Mouse (Mus musculus): Measurements from ENCODE around the gene Triobp. TPM values are rescaled to one million over a fixed set of nuclear protein-coding genes. Genes with fewer than 3 reads are reported as not detected.

Triobp gene
- polyA plus RNA-seq, 1 experiment from 2014 or later = 54.4 TPM

GRCm38 (mm10) chr15:78942663-78943062 lies 4.9 kb upstream of the Triobp start:
- no peak overlapping the region for H3K27ac ChIP-seq
- 3% methylated on average over 9 of the region's 9 CpGs for WGBS
- H3K9ac ChIP-seq = no peak overlapping the region
- peaks cover 29% of the 10 kb centered on the region for H3K36me3 ChIP-seq
- no peaks in the 10 kb centered on the region for H3K9me3 ChIP-seq
- peak overlapping the region; percentile 57 for H3K4me2 ChIP-seq
- peak overlapping the region; percentile 36 for H3K4me3 ChIP-seq (replicated peaks)
- 0 out of 2 replicates have a peak, but pooled peaks cover 7% of the 10 kb centered on the region for H3K4me1 ChIP-seq
- no peaks in the 10 kb centered on the region for H3K27me3 ChIP-seq (replicated peaks)
- ATAC-seq (ENCODE audit: insufficient read depth, low FRiP score, low read depth) = peak; percentile 55; the same call in 1 of the 2 replicates

DNA sequence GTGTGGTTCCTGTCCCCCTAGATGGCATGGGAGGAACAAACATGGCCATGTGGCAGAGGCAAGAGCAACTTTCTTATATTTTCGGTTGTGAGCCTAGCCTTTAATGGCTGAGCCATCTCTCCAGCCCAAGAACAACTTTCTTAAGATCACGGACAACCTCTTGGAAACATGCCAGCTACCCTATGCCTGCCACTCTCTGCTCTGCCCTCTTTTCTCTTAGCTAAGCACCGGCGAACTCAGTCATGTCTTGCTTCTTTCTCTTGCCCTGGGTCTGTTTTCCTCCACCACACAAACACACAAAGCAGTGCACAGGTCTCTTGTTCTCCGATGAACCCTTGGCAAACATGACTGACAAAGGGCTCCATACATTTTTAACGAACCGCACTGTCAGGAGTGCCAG lies 1.3 kb upstream of the Triobp start:
- Histone ChIP-seq H3K9ac (no peak overlapping the region), H3K9me3 (no peaks in the 10 kb centered on the region), H3K4me2 (no peak overlapping the region), H3K36me3 (peaks cover 6% of the 10 kb centered on the region), H3K4me1 (peaks cover 11% of the 10 kb centered on the region; the same call in 1 of the 2 replicates), H3K27ac (no peak overlapping the region), H3K4me3 (replicated peaks) (no peak overlapping the region), H3K27me3 (replicated peaks) (no peaks in the 10 kb centered on the region)
- no peak for ATAC-seq (ENCODE audit: insufficient read depth, low FRiP score, low read depth)
- WGBS = 58% methylated on average over 7 of the region's 7 CpGs

GRCm38 (mm10) chr15:78948152-78948725 lies 715 bp downstream of the Triobp start:
- Histone ChIP-seq H3K36me3 (no peaks in the 10 kb centered on the region), H3K4me3 (replicated peaks) (peak overlapping the region; percentile 50), H3K9me3 (no peaks in the 10 kb centered on the region), H3K9ac (peak overlapping the region; percentile 13; the same call in 1 of the 2 replicates), H3K27ac (no peak overlapping the region), H3K27me3 (replicated peaks) (no peaks in the 10 kb centered on the region), H3K4me1 (peaks cover 7% of the 10 kb centered on the region; the same call in 1 of the 2 replicates), H3K4me2 (peak overlapping the region; percentile 85)
- 6% methylated on average over 11 of the region's 11 CpGs for WGBS
- no peak for ATAC-seq (ENCODE audit: insufficient read depth, low FRiP score, low read depth)

GRCm38 (mm10) chr15:78948883-78949282 lies 1.4 kb downstream of the Triobp start:
- Histone ChIP-seq H3K27me3 (replicated peaks) (no peaks in the 10 kb centered on the region), H3K4me2 (no peak overlapping the region), H3K27ac (no peak overlapping the region), H3K9me3 (no peaks in the 10 kb centered on the region), H3K9ac (no peak overlapping the region), H3K4me1 (peaks cover 7% of the 10 kb centered on the region; the same call in 1 of the 2 replicates), H3K4me3 (replicated peaks) (no peak overlapping the region), H3K36me3 (no peaks in the 10 kb centered on the region)
- WGBS = 96% methylated on average over 3 of the region's 3 CpGs
- no peak for ATAC-seq (ENCODE audit: insufficient read depth, low FRiP score, low read depth)

- no peak for ATAC-seq (ENCODE audit: insufficient read depth, low FRiP score, low read depth)
- 79% methylated on average over 3 of the region's 3 CpGs for whole genome bisulfite sequencing
- Histone ChIP-seq H3K4me2 (no peak overlapping the region), H3K4me1 (0 out of 2 replicates have a peak, but pooled peaks cover 5% of the 10 kb centered on the region), H3K27ac (no peak overlapping the region), H3K9me3 (no peaks in the 10 kb centered on the region), H3K36me3 (no peaks in the 10 kb centered on the region), H3K9ac (no peak overlapping the region), H3K4me3 (replicated peaks) (no peak overlapping the region), H3K27me3 (replicated peaks) (no peaks in the 10 kb centered on the region)
Measured at GRCm38 (mm10) chr15:78955663-78956062, 8.1 kb downstream of the Triobp start.

DNA sequence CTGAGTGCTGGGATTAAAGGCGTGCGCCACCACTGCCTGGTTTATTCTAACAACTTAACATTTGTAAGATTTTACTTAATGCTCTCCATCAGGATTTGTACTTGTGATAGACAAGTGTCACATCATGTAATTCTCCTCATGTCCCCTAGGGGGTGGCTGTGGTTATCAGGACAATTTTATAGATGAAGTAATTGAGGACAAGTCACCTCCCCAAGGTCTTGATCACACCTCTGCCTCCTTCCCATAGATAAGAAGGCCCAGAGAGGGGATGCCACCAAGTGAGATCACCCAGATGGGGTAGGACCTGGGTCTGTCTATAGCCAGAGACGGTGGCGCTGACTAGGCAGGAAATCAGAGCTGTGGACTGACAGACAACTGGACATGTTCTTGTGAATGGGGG lies 8.8 kb downstream of the Triobp start:
- 0 out of 2 replicates have a peak, but pooled peaks cover 5% of the 10 kb centered on the region for H3K4me1 ChIP-seq
- no peaks in the 10 kb centered on the region for H3K9me3 ChIP-seq
- H3K9ac ChIP-seq = no peak overlapping the region
- no peaks in the 10 kb centered on the region for H3K27me3 ChIP-seq (replicated peaks)
- H3K27ac ChIP-seq = no peak overlapping the region
- H3K36me3 ChIP-seq = no peaks in the 10 kb centered on the region
- H3K4me3 ChIP-seq (replicated peaks) = no peak overlapping the region
- H3K4me2 ChIP-seq = no peak overlapping the region
- 81% methylated on average over 4 of the region's 4 CpGs for WGBS
- no peak for ATAC-seq (ENCODE audit: insufficient read depth, low FRiP score, low read depth)

DNA sequence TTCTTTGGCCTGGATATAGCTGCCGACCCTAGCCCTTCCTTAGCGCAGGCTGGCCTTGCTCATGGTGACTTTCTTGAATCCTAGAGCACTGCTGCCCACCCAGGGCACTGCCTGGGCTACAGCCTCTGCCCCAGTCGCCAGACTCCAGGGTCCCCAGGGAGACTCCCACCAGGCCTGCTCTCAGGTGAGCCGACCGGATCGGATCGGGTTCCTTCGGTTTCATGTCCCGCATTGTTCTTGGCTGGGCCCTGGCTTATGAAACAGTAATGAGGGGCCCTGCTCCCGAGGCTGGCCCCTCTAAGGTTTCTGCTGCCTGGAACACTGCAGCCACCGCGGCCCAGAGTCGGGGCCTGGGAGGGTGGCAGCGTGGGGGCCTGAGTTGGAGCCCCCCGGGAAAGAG lies 9.5 kb downstream of the Triobp start:
- H3K9me3 ChIP-seq = no peaks in the 10 kb centered on the region
- no peaks in the 10 kb centered on the region for H3K36me3 ChIP-seq
- H3K4me3 ChIP-seq (replicated peaks) = no peak overlapping the region
- H3K27ac ChIP-seq = no peak overlapping the region
- H3K4me2 ChIP-seq = no peak overlapping the region
- WGBS = 48% methylated on average over 15 of the region's 15 CpGs
- ATAC-seq (ENCODE audit: insufficient read depth, low FRiP score, low read depth) = no peak
- no peaks in the 10 kb centered on the region for H3K27me3 ChIP-seq (replicated peaks)
- 0 out of 2 replicates have a peak, but pooled peaks cover 5% of the 10 kb centered on the region for H3K4me1 ChIP-seq
- no peak overlapping the region for H3K9ac ChIP-seq

DNA sequence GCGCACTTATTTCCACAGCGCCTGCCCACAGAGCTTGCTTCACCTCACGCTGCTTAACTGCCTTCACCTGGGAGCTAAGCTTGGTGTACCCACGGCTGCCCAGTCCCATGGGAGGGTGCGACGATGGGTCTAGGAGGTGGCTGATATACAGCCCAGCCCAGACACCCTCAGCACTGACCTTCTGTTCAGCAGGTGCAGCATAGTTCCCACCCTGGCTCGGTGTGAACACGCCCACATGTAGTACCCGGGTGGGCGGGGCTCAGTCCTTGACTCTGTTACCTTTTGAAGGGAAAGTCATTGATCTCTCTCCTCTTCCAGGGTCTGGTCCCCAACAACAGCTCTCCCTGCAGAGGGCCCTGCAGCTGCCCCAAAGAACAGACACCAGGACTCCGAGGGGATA lies 12.0 kb downstream of the Triobp start:
- H3K27ac ChIP-seq = no peak overlapping the region
- no peaks in the 10 kb centered on the region for H3K27me3 ChIP-seq (replicated peaks)
- 67% methylated on average over 11 of the region's 11 CpGs for WGBS
- H3K4me2 ChIP-seq = no peak overlapping the region; the same call in 1 of the 2 replicates
- no peaks in the 10 kb centered on the region for H3K9me3 ChIP-seq
- H3K9ac ChIP-seq = no peak overlapping the region
- H3K4me3 ChIP-seq (replicated peaks) = no peak overlapping the region
- ATAC-seq (ENCODE audit: insufficient read depth, low FRiP score, low read depth) = peak; percentile 69; the same call in 1 of the 2 replicates
- H3K36me3 ChIP-seq = no peaks in the 10 kb centered on the region
- 0 out of 2 replicates have a peak, but pooled peaks cover 12% of the 10 kb centered on the region for H3K4me1 ChIP-seq

DNA sequence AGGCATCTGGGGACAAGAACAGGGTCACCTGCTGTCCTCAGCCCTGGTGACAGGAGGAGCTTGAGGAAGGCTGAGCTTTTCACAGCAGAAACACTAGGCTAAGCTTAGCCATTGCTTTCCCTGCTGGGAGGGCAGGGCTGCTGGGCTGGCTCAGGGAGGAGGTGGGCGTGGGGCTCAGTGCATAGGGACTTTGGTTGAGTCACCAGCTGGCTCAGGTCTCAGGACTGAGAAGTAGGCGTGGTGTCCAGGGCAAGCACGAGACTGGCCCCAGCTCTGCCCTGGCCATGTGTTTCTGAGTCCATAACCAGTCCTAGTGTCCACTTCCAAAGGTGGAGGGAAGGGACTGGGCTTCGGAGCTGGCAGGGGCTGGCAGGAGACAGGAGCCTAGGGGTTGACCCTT lies 12.6 kb downstream of the Triobp start:
- H3K9me3 ChIP-seq = no peaks in the 10 kb centered on the region
- WGBS = 63% methylated on average over 4 of the region's 4 CpGs
- 0 out of 2 replicates have a peak, but pooled peaks have one; percentile 34 for ATAC-seq (ENCODE audit: insufficient read depth, low FRiP score, low read depth)
- H3K9ac ChIP-seq = no peak overlapping the region
- H3K4me2 ChIP-seq = no peak overlapping the region; the same call in 1 of the 2 replicates
- H3K27me3 ChIP-seq (replicated peaks) = no peaks in the 10 kb centered on the region
- H3K36me3 ChIP-seq = no peaks in the 10 kb centered on the region
- no peak overlapping the region for H3K4me3 ChIP-seq (replicated peaks)
- 0 out of 2 replicates have a peak, but pooled peaks cover 12% of the 10 kb centered on the region for H3K4me1 ChIP-seq
- no peak overlapping the region for H3K27ac ChIP-seq

GRCm38 (mm10) chr15:78962885-78963284 lies 15.4 kb downstream of the Triobp start:
- Histone ChIP-seq H3K4me1 (0 out of 2 replicates have a peak, but pooled peaks cover 6% of the 10 kb centered on the region), H3K36me3 (no peaks in the 10 kb centered on the region), H3K9me3 (no peaks in the 10 kb centered on the region), H3K27ac (no peak overlapping the region), H3K9ac (no peak overlapping the region), H3K27me3 (replicated peaks) (no peaks in the 10 kb centered on the region), H3K4me2 (no peak overlapping the region), H3K4me3 (replicated peaks) (no peak overlapping the region)
- ATAC-seq (ENCODE audit: insufficient read depth, low FRiP score, low read depth) = no peak
- WGBS = 26% methylated on average over 2 of the region's 2 CpGs

DNA sequence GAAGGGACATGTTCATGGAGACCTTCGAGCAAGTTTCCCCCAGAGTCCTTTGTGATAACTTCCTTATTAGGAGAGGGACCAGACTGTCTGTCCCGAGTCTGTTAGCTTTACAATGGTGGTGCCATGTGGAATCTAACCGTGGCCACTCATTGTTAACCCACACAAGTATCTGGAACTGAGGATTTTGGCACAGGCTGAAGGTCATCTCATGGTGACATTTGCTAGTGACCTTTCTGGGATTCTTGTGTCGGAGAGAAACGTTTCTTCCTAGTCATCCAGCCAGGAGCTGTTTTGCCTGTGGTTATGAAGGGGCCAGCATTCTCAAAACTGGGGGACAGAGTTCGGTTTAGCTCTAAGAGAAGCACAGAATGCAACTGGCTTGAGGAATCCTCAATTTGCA lies 24.1 kb downstream of the Triobp start:
- Histone ChIP-seq H3K4me3 (replicated peaks) (no peak overlapping the region), H3K4me2 (no peak overlapping the region), H3K9me3 (no peaks in the 10 kb centered on the region), H3K27ac (no peak overlapping the region), H3K4me1 (no peaks in the 10 kb centered on the region), H3K9ac (no peak overlapping the region), H3K36me3 (no peaks in the 10 kb centered on the region), H3K27me3 (replicated peaks) (no peaks in the 10 kb centered on the region)
- ATAC-seq (ENCODE audit: insufficient read depth, low FRiP score, low read depth) = no peak
- 73% methylated on average over 6 of the region's 6 CpGs for WGBS

- Histone ChIP-seq H3K27ac (no peak overlapping the region), H3K4me3 (replicated peaks) (no peak overlapping the region), H3K27me3 (replicated peaks) (no peaks in the 10 kb centered on the region), H3K4me1 (peaks cover 7% of the 10 kb centered on the region), H3K9me3 (no peaks in the 10 kb centered on the region), H3K4me2 (no peak overlapping the region), H3K36me3 (no peaks in the 10 kb centered on the region), H3K9ac (no peak overlapping the region)
- ATAC-seq (ENCODE audit: insufficient read depth, low FRiP score, low read depth) = no peak
- 81% methylated on average over 7 of the region's 7 CpGs for WGBS
Measured at GRCm38 (mm10) chr15:78973950-78974349, 26.4 kb downstream of the Triobp start.
